Mouse (Mus musculus) MN1 (cell line): Measurements from ENCODE around the gene Mark2.
A peak's percentile ranks its signal among the peaks of the same experiment; 100 is the strongest.
"Not testable (repeated sequence)": the region's sequence is repeated elsewhere in the genome, so short reads cannot be mapped to it uniquely, and the experiment has no call there.

Experiments
- DNase-seq: peaks from one replicate; pipeline ENCODE4 v3.0.0-alpha.2; 2016; ENCODE audit warnings: low spot score

Gene Mark2

DNA sequence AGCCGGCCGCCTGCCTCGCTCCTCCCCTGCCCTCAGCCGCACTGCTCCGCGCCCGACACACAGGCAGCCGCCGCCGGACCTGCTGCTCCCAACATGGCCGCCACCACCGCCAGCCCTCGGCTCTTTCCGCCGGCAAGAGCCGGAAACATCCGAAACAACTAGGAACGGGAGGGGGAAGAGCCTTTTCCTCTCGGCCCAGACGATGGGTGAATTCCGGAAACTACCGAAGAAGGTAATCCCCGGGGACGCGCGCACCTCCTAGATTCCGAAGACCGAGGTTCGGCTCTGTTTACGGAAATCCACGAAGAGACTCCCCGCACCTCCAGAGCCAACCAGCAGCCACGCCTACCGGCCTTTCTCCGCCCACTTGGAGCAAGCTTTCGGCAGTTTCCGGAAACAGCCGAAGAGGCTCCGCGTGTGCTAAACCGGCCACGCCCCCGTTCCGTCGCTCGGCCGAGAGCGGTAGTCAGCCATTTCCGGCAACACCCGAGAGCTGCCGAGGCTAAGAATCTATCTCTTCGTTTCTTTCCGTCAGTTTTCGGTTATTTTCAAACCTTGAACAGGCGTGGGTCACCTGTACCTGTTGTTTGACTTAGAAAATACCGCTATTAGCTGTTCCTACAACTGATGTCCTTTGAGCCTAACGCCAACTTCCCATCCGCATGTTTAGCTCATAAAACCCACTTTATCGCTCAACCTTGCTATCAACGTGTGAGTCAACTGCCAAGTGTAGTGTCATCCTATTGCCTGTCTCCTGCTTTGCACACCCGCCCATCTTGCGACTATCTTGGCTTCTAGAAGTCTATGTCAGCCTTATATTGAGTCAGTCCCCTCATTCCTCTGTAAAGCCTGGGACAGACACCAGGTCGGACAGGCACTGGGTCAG lies at the start of gene Mark2:
Mark2 (minus strand) TSS at position 349 of the 886 bp plus-strand sequence.
- DNase-seq = peak; percentile 98

DNA sequence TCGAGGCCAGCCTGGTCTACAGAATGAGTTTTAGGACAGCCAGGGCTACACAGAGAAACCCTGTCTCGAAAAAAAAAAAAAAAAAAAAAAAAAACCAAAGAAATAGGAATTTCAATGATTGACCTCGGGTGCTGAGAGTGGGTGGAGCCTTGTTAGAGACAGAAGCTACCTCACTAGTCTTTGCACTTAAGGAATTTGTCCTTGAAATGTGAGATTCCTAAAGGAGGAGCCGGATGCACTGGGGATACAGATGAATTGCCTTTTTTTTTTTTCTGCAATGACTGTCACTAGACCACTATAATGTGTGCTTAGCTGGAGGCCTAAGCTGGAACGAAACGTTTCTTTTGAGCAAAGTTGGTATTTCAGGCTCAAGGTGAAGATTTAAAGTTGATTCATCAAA lies 46.8 kb upstream of the Mark2 start:
- no peak for DNase-seq

DNA sequence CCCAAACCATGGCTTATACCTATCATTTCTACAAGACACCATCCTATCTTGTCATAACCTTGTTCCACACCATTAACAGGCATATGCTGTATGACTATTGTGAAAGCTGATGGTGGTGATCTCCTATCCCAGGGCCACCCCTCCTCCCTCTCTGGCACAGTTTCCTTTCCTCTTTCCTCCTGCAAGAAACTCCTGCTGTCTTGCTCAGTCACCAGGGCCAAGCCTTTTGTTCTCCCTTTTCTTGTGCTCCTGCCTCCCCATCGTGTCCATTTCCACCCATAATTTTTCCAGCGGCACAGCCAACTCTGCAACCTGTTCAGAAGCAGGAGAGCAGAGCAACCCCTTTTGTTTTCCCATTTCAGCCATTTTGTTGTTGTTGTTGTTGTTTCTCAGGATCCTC lies 44.4 kb upstream of the Mark2 start:
- no peak for DNase-seq

DNA sequence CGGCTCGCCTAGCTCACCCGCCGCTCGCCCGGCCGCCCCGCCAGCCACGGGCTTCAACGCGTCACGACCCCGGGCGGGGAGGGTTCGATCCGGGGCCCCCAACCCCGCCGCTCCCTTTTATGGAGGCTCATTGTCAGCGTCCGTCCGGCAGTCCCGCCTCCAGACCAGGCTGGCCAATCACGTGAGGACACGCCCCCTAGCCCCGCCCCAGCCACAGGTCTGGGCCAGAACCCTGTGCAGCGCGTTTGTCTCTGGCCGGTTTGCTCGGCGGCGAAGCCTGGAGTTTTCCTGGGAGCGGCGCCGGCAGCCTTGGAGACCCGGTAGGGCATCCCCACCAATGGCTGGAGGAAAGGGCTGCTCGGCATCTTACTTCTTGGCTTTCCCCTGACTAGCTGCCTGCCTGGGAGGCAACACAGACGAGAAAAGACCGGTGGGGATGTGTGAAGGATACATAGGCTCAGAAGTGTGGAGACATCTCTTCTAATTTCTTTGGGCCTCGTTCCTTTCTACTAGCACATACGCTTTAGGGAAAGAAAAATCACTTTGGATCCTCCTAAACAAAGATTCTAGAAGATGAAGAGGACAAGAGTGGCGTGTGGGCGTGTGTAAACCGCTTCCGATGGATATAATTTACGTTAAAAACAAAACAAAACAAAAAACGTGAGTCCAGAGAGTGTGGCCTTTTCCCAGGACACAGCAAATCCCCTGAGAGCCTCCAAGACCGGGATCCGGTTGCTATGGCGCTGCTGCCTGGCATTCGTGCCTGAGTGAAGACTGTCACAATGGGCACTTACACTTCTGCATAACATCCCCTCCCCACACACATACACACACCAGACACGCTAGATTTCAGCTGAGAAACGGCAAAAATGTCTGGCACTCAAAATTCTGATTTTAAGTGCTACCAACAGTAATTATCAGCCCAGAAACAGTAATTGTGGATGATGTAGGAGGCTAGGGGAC lies 41.5 kb upstream of the Mark2 start, which contains the start of gene Spindoc:
Spindoc (minus strand) TSS at position 92 of the 963 bp plus-strand sequence.
- peak; percentile 93 for DNase-seq

DNA sequence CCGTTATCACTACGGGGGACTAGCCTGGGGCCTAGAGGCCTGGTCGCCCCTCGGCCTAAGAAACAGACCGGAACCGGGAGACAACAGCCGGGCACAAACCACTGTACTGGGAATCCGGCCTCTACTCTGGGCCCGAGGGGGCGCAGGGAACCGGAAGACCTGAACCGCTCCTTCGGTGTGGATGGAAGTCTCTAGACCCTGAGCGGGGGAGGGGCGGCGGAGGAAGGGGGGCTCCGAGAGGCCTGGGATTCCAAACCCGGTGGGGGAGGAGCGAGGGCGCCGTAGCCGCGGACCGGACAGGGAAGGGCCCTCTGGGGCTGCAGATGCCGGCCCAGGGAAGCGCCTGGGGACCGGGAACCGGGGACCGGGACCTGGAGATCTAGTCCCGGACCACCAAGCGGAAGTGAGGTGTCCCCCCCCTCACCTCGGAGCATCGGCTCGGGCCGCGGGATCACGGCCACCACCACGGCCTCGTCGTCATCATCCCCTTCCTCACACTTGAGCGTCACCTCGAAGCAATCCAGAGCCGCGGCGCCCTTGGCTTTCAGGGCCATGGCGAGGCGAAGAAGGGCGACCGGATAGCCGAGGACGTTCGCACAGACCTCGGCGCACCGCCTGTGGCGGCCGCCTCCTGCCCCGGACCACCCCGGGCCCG lies 40.7 kb upstream of the Mark2 start:
- peak; percentile 59 for DNase-seq

DNA sequence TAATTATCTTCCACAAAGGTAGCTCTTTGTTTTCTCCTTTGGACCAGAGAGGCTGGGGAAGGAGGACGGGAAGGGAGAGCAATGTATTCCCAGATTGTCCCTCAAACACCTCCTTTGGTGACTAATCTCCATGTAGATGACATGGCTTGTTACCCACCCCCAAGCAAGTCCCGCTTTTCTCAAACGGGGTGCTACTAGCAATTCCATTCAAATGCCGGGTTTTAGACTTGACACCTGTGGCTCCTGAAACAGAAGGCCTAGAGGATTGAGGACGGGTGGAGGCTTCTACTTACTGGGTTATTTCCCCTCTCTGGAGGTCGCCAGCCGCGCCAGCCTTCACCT lies 40.2 kb upstream of the Mark2 start:
- no peak for DNase-seq

DNA sequence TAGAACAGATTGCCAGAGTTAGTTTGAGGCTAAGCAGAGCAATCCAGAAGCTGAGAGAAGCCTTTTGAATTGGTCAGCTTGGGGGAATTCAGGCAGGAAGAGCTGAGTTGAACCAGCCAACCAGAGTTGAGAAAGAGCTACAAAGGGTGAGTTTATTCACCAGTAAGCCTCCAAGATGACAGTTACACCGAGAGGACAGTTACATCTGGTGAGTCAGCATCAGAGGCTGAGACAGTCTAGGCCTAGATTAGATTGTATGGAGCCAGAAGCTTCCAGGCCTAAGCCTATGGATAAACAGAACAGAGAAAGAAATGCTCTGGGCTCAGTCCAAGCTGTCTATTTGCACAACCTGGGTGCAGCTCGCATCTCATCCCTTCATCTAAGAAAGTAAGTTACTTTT lies 36.0 kb upstream of the Mark2 start:
- no peak for DNase-seq

DNA sequence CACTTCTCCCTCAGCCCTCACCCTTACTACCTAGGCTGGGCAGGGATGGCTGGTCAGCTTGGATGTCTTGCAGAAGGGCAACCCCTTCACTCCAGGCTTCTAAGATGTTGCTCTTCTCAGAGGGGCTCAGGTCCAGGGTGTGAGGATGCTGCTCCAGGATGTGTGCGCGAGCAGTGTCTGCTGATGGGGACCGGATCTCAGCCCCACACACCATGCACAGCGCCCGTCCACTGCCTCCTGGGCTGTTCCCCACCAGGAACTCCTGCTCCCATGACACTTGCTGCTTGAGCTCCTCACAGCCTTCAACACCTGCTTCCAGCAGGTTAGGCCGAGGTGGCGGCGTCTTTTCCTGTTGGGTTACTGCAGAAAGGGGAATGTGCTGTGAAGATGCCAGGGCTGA lies 32.8 kb upstream of the Mark2 start:
- DNase-seq = no peak

DNA sequence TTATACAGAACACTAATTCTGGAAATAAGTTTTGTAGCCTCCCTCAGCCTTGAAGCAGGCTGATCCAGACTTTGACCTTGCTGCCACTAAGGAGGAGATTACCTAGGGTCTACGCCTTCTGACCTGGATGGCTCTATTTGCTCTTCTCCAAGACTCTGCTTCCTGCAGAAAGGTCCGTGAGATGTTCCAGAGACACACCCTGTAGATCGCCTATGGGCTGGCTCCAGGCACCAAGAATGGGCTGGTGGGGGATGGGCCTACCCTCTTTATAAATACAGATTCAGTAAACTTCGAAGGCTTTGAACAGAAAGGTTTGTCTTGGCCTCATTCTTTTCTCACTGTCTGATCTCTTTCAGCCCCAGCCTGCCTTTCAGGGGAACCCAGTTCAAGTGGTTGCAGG lies 27.8 kb upstream of the Mark2 start:
- DNase-seq = not testable (repeated sequence)

DNA sequence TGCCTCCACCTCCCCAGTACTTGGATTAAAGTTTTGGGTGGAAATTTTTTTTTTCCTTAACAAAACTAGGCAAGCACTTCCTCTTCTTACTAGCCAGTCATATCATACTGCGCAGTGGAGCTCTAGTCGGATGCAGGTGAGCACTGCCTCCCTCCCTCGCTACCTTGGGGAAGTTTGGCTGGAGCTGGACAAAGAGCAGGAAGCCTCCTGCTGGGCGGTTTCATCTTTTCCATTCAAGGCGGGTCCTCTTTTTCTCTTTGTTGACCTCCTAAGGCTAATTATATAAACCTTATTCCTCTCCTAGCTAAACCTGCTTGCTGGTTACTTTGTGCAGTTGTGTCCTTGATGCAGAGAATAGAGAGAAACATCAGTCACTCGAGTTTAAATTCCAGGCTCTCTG lies 12.0 kb upstream of the Mark2 start:
- no peak for DNase-seq

DNA sequence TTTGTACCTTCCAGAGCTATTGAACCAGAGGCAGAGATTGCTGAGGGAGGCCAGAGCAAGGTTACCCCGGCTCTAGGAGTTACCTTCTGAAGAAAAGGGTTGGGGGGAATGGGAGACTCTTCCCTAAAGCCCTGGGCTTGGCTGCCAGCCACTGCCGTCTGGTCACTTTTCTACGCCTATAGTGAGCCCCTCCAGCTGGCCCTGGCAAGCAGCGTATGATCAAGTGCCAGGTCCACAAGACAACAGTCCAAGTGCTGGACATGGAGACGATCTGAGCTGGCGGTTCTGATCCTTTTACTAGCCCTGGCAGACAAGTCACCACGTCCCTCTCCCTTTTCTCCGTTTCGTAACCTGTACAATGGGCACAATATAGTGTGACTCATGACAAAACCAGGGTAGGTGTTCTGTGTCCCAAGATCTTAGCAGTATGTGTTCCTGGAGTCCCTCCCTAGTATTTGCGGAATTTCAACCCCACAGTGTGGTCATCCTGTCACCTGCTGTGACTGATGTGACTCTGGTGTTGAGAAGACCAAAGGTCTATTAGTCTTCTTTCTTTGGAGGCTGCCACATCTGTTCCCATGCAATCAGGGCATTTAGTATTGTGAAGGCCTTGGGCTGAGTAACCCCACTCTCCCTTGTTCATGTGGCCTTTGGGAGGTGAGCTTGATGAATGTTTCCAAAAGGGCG lies 11.3 kb upstream of the Mark2 start:
- DNase-seq = no peak

DNA sequence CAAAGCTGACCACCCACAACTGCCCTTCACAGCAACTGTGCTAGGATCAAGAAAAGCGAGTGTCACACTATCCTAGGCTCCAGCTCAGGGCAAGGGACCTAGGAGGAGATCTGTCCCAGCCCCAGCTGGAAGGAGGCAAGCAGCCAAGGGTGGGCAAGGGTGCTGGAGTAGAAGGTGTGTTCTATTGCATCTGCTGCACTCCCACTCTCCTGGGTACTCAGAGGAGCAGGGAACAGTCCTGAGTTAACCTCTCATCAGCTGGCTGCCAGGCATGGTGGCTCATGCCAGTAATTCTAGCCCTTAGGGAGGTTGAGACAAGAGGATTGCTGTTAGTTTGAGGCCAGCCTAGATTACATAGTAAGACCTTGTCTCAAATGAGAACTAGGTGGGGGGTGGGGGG lies 8.3 kb upstream of the Mark2 start:
- DNase-seq = no peak

DNA sequence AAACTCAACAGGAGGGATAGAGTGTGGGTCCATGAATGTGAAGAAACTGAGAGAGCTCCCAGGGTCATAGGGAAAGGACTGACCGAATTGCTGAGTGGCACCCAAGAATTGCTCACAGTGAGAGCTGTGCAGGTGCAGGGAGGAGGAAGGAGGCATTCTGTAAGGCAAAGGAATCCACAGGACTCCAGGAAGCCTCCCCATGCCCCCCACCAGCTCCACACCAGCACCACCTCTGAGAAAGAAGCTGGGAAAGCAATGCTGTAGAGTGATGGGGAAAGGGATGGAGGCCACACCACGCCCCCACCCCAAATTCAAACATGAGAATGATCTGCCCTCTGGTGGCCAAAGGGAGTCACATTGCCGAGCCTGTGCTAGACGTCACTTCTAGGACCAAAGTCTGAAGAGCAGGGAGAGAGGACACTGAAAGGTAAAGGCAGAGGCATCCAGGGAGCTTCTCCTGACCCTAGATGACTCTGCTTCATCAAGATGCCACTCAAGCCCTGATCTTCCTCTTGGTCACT lies 3.6 kb upstream of the Mark2 start:
- DNase-seq = peak; percentile 62

DNA sequence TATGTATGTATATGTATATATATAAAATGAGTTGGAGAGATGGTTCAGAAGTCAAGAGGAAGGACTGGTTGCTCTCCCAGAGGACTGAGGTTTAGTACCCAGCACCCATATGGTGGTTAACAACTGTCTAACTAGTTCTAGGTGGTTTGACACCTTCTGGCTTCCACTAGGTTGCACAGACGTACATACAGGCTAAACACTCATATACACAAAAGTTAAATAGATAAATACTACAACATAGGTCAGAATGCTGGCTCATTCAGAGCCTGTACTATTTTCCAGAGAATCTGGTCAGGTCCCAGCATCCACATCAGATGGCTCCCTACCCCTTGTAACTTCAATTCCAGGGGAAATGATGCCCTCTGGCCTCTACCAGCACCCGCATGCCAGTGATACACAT lies 986 bp upstream of the Mark2 start:
- DNase-seq = no peak

DNA sequence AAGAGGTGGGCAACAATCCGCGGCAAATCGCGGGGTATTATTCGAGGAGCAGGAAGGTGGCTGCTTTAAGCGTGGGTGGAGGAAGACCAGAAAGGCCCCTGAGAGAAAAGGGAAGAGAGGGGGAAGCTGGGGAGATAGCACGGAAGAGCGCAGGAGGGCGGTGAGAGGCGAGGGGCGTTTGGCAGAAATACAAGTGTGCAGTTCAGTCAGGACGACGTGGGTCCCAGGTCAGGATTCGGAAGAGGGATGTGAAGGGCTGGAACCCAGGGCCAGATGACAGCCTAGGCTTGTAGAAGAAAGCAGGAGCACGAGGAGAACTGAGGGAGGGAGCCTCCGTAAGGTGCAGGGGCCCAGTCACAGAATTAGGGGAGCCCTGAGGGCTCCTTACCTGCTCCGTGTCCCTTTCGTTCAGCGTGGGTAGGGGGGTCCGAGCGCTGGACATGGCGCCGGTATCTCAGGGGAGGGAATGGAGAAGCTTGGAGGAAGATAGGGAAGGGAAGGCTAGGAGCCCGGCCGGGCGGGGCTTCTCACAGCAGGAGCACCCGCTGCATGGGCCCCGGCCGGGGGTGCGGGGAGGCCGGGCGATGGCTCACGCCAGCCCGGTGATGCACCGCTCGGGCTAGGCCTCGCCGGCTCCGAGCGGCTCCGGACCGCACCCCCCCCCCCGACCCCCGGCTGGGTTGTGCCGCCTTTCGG lies 732 bp downstream of the Mark2 start:
- peak; percentile 9 for DNase-seq

DNA sequence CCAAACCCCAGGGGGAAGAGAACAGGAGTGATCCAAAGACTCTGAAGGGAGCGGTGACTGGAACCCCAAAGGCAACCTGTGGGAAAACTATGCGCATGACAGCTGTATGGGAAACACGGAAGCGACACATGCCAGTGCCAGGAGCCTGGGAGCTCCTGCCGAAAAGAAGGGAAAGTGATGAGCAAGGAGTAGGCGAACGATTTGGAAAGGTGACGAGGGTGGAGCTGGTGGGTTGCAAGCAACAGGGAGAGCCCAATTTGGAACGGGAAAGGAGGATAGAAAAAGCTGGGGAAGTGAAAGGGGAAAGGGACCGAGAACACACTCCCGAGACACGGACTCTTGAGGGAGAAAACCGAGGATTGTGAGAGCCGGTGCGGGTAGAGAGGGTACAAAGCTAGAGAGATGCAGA lies 1.3 kb downstream of the Mark2 start:
- DNase-seq = peak; percentile 11

DNA sequence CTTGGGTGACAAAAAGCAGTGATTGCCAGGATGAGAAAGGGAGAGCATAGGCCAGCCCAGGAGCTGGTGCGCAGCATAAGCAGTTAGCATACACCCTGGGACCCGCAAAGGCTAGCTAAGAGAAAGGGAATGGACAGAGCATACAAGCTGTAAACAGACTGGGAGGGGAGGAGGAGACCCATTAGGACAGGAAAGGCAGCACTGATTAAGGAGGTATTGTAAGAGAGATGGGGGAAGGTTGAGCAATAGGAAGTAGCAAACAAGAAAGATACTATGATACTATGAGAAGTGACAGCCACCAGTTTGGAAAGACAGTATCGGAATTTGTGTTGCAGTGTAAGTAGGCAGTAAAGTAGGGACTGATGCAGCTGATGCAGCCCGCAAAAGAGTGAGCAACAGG lies 1.8 kb downstream of the Mark2 start:
- DNase-seq = no peak

DNA sequence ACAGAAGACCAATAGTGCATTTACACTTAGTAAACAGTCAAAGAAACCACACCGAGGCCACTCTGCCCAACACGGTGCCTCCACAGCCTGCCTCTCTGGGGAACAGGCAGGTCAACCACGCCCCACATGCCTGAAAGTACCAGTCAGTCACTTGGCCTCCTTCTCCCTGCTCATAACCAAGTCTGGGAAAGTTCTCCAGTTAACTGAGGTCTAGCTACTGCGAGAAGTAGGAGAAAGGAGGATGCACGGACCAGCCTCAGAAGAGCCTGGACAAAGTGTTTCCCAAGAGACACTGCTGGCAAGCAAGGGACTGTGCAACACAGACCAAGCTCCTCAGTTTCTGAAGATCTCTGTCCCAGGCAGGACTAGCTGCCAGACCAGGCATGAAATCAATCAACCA lies 2.6 kb downstream of the Mark2 start:
- DNase-seq = peak; percentile 47

DNA sequence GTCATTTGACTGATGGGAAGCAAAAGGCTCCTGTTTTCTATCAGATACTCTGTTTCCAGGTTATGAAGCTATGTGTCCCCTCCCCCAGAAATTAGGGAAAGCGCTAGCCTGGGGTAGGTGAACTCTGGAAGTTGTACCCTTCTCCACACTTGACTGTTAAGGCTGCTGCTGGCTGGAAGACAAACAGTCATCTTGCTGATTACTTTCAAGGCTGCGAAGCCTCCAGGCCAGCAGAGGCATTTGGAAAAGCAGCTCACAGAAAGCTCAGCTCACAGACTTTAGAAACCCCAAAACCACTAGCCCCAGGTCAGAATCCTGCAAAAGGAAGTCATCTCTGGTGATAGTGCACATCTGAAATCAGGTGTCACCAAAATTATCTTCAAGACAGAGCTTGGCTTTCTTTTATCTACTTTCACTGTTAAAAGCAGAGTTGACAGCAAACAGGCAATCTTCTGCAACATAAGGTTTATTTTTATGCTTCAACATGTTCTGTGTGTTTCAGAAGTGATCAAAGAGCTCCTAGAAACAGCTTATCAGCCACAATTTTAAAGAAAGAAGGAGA lies 3.8 kb downstream of the Mark2 start:
- DNase-seq = no peak

DNA sequence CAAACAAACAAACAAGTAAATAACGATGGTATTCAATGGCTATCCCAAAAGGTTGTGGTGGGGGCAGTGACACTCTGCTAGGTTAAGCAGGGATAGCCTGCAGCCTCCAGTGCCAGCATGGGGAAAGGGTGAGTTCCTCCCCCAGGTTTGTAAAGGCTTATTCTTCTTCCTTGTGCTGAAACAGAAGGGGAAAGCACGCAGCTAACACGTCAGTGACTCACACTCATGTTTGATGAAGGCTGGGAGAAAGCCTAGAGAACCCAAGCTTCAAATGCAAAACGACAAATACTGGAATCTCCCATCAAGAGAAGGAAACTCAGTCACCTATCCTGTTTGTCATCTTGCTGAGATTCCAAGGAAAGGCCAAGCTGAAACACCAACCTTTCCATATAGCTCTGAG lies 6.0 kb downstream of the Mark2 start:
- DNase-seq = no peak

DNA sequence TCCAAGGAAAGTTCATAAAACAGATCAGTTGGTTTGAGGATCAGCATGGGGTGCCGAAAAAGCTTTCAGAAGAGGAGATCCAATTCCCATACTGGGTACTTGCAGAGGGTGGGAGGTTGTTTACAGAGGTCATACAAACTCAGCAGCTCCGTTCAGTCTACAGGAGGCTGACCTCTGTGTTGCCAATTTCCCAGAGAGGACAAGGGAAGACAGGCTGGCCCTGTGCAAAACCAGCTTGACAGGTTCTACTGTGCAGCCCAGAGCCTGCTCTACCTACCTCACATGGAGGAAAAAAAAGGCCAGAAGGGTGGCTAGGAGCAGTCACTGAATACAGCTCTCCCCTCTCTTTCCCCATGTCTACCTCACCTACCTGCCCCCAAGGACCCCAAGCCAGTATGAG lies 7.6 kb downstream of the Mark2 start:
- DNase-seq = no peak
